Mouse (Mus musculus) lung, postnatal 0 days (tissue): ENCODE measurements at regions not wholly inside any gene's neighbourhood (a gene's known extent, or its start where the extent isn't known, plus 50 kb on each side); places are given as distances from the start of the nearest gene placed in this dataset.

Experiments
- ATAC-seq: fragments of 200-750 bp; cut with Nextera tagmentation; 2 replicates; pipeline ENCODE4 v1.8.0; 2017; ENCODE audit warnings: moderate library complexity
- DNase-seq: peaks from one replicate; pipeline ENCODE4 v3.0.0-alpha.2; 2016; ENCODE audit warnings: low spot score
- H3K27ac ChIP-seq: fragments of 300-500 bp; sonication (generic); 2 replicates; pipeline ENCODE4 v1.5.1; 2014; ENCODE audit warnings: antibody characterized with exemption, mild to moderate bottlenecking, low read length, mixed read lengths
- H3K27me3 ChIP-seq: fragments of 300-500 bp; sonication (generic); replicated peaks from 2 replicates; pipeline ENCODE4 v1.6.1; 2014; ENCODE audit warnings: low read length, mixed read lengths; ENCODE audit not compliant: insufficient read depth
- H3K36me3 ChIP-seq: fragments of 300-500 bp; sonication (generic); 2 replicates; pipeline ENCODE4 v1.6.1; 2014; ENCODE audit warnings: low read length, mixed read lengths; ENCODE audit not compliant: insufficient read depth
- H3K4me1 ChIP-seq: fragments of 300-500 bp; sonication (generic); 2 replicates; pipeline ENCODE4 v1.6.1; 2014; ENCODE audit warnings: antibody characterized with exemption, low read depth, low read length, mixed read lengths; ENCODE audit not compliant: insufficient read depth
- H3K4me2 ChIP-seq: fragments of 300-500 bp; sonication (generic); replicated peaks from 2 replicates; pipeline ENCODE4 v1.6.1; 2014; ENCODE audit warnings: low read depth, mild to moderate bottlenecking, low read length, moderate library complexity, mixed read lengths
- H3K4me3 ChIP-seq: fragments of 300-500 bp; sonication (generic); 2 replicates; pipeline ENCODE4 v1.5.1; 2014; ENCODE audit warnings: low read depth, low read length
- H3K9ac ChIP-seq: fragments of 300-500 bp; sonication (generic); replicated peaks from 2 replicates; pipeline ENCODE4 v1.6.1; 2014; ENCODE audit warnings: low read depth, mild to moderate bottlenecking
- H3K9me3 ChIP-seq: fragments of 300-500 bp; sonication (generic); 2 replicates; pipeline ENCODE4 v1.6.1; 2016; ENCODE audit warnings: low read length, mixed read lengths
- CTCF ChIP-seq: IDR thresholded peaks from 2 replicates; pipeline ENCODE4 v1.5.1; 2016; ENCODE audit warnings: antibody characterized with exemption, mild to moderate bottlenecking
- EP300 ChIP-seq: IDR thresholded peaks from 2 replicates; pipeline ENCODE4 v1.6.1; 2016; ENCODE audit warnings: antibody characterized with exemption, mild to moderate bottlenecking, control low read depth
- WGBS: fragments of 180-500 bp; shearing (Covaris S2); extraction: QIAGEN DNeasy Blood & Tissue Kit; methylation state at CpG from one replicate; pipeline ENCODE4 v1.1.7; 2014; 5-methylcytosine and 5-hydroxymethylcytosine counted together

DNA sequence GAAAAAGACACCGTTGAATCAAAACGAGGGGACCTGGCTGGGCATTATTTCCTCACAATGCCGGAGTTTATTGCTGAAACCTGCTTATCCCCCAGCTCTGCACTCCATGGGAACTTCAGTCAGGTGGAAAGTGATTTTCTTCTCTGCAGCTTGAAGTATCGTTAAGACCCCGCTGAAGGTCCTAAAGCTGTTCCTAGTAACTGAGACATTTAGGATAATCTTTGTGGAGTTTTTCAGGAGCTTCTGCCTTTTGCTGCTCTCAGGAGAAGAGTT is 185.0 kb upstream of the Sp8 start:
- 12% methylated on average over 5 of the region's 5 CpGs for WGBS
- TF ChIP-seq CTCF = no peak
- TF ChIP-seq EP300 = no peak
- Histone ChIP-seq H3K4me2 (no peak overlapping the region), H3K9me3 (no peaks in the 10 kb centered on the region), H3K27me3 (no peaks in the 10 kb centered on the region), H3K4me1 (no peaks in the 10 kb centered on the region), H3K9ac (no peak overlapping the region), H3K36me3 (no peaks in the 10 kb centered on the region), H3K27ac (no peak overlapping the region), H3K4me3 (no peak overlapping the region)
- no peak for DNase-seq
- no peak for ATAC-seq

DNA sequence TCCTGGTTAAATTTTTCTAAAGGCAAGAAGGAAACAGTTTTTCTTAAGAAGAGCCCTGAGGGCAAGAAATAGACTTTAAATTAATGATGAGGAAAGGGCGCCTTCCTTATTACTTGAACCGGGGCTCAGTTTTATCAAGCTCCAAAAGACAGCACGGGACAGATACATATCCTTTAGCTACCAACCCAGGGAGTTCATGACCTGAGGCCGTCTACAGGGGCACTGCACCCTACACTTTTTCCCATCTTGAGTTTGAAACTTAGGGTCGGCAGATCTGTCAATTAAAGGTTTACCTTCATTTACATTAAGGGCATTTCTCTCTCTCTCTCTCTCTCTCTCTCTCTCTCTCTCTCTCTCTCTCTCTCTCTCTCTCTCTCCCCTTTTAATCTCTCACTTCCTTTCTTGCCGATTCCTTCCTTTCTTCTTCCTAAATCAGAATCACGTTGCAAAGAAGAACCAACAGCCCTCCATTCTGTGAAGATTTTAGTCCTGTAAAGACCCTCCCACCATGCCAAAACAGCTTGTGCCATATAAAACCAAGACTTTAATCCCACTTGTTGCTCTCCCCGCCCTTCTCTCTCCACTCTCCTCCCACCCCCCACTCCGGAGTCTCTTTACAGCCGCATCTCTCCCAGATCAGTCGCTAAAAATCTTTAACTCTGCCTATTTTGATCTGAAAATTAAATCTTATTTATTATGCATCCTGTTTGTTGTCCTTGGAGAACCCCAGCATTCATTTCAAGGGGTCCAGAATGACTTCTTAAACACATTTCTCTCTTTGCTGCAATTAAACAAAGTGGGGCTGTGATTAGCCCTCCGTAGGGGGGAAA is 185.5 kb upstream of the Sp8 start:
- Histone ChIP-seq H3K27ac (no peak overlapping the region), H3K36me3 (no peaks in the 10 kb centered on the region), H3K27me3 (no peaks in the 10 kb centered on the region), H3K4me3 (no peak overlapping the region), H3K4me1 (no peaks in the 10 kb centered on the region), H3K9me3 (no peaks in the 10 kb centered on the region), H3K9ac (no peak overlapping the region), H3K4me2 (no peak overlapping the region)
- DNase-seq = no peak
- no peak for TF ChIP-seq CTCF
- TF ChIP-seq EP300 = no peak
- ATAC-seq = no peak
- WGBS = 14% methylated on average over 12 of the region's 12 CpGs

- no peak for DNase-seq
- H3K9me3 ChIP-seq = no peaks in the 10 kb centered on the region
- no peak overlapping the region for H3K9ac ChIP-seq
- no peak for ATAC-seq
- 71% methylated on average over 14 of the region's 14 CpGs for WGBS
- H3K4me2 ChIP-seq = no peak overlapping the region
- no peaks in the 10 kb centered on the region for H3K4me1 ChIP-seq
- TF ChIP-seq CTCF (no peak), EP300 (no peak)
- no peaks in the 10 kb centered on the region for H3K27me3 ChIP-seq
- H3K36me3 ChIP-seq = no peaks in the 10 kb centered on the region
- H3K4me3 ChIP-seq = no peak overlapping the region
- no peak overlapping the region for H3K27ac ChIP-seq
Observed at GRCm38 (mm10) chr12:118659240-118660120, 186.6 kb upstream of the Sp8 start.

DNA sequence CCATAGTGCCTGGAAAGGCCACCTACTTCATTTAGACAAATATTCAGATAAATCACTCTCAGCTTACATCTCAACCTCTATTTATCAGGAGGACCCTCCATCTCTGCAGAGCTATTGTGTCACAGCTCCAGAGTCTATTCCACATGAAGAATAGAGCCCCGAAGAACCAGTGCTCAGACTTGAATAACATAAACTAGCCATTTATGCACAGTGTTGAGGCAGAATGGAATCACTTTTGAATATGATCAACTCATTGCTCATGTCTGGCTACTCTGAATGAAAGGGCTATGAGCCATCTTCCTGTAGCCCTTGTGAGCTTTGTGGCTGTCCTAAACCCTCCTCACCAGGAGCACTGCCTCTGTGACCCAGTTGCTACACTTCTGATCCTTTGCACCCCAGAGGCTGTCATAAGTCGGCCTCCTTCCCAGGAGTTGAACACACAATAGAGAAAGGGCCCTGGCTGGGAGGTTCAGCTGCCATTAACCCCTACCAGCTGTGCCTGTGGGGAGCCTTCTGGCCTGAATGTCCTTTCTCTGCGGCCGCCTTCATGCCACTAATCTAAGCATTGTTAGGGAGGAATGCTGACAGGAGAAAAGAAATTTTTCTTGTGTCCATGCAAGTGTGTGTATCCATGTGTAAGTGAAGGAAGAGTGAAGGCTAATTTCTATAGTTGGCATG is 195.5 kb upstream of the Sp8 start:
- no peak overlapping the region for H3K27ac ChIP-seq
- H3K4me1 ChIP-seq = no peaks in the 10 kb centered on the region; the same call in 1 of the 2 replicates
- no peaks in the 10 kb centered on the region for H3K9me3 ChIP-seq
- WGBS = 47% methylated on average over 4 of the region's 4 CpGs
- H3K36me3 ChIP-seq = no peaks in the 10 kb centered on the region
- no peak for TF ChIP-seq CTCF
- ATAC-seq = no peak
- H3K4me2 ChIP-seq = no peak overlapping the region
- H3K9ac ChIP-seq = no peak overlapping the region
- no peak for DNase-seq
- no peaks in the 10 kb centered on the region for H3K27me3 ChIP-seq
- no peak overlapping the region for H3K4me3 ChIP-seq

GRCm38 (mm10) chr12:118649323-118649973 is 196.7 kb upstream of the Sp8 start:
- Histone ChIP-seq H3K27ac (no peak overlapping the region), H3K36me3 (no peaks in the 10 kb centered on the region), H3K27me3 (no peaks in the 10 kb centered on the region), H3K4me2 (no peak overlapping the region), H3K4me3 (no peak overlapping the region), H3K9ac (no peak overlapping the region), H3K4me1 (no peaks in the 10 kb centered on the region; the same call in 1 of the 2 replicates), H3K9me3 (no peaks in the 10 kb centered on the region)
- ATAC-seq (no peak), DNase-seq (no peak)
- 83% methylated on average over 3 of the region's 3 CpGs for WGBS
- TF ChIP-seq CTCF (no peak), EP300 (no peak)

DNA sequence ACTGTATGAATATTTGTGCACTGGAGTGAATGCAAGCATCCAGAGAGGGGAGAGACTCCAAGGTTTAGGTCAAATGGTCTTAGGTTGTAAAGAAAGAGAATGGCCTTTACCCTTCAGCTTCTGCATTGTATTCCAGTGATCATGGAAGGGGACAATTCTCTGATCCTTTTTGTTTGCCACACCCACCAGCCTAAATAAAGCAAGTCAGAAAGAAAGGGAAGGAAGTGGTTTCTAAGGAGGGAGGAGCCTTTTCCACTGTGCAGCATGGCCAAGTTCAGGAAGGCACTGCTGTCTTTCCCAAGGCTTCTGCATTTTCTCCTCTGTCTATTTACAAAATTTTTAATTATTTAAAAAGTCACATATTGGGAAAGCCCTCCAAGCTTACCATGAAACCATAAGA is 197.5 kb upstream of the Sp8 start:
- Histone ChIP-seq H3K4me2 (no peak overlapping the region), H3K27me3 (no peaks in the 10 kb centered on the region), H3K27ac (no peak overlapping the region), H3K9me3 (no peaks in the 10 kb centered on the region), H3K9ac (no peak overlapping the region), H3K4me3 (no peak overlapping the region), H3K4me1 (no peaks in the 10 kb centered on the region; the same call in 1 of the 2 replicates), H3K36me3 (no peaks in the 10 kb centered on the region)
- DNase-seq (no peak), ATAC-seq (no peak)
- TF ChIP-seq EP300 (no peak), CTCF (no peak)
